Mouse (Mus musculus) spleen, postnatal 0 days (tissue): Measurements from ENCODE around the gene Pafah1b1. TPM values are rescaled to one million over a fixed set of nuclear protein-coding genes. Genes with fewer than 3 reads are reported as not detected.

Experiments
- polyA plus RNA-seq: library from polyadenylated mRNA; unstranded; fragments of >200 nt; fragmentation: Nextera tagmentation; extraction: Ambion mirVana; gene quantifications from 2 replicates; pipeline ENCODE4 v1.2.1, GENCODE M21; 2015

Pafah1b1 gene
- polyA plus RNA-seq, result 46.9 and 51.4 TPM in 2 replicates

DNA sequence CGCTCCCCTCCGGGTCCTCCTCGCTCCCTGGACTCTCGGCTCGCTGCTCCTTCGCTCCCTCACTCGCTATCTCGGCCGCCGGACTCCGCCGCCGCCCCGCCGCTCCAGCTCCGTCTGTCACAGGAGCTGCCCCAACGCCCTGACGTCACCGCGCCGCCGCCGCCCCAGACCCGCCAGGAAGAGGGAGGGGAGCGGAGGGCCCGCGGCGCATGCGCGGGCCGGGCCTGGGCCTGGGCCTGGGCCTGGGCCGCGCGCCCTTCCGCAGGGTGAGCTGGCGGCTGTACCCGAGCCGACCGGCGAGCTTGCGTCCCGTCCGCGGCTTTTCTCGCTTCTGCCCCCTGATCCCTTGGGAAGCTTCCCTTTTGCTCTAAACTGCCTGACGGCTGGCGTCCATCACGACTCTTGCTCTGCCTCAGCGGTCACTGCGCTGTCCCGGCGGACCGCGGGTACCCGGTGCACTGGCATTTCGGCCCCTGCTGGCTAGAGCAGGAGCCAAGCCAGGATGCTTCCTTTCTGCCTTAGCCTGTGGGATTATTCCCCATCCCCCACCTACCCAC lies at the start of gene Pafah1b1:
TSS of gene Pafah1b1 (minus strand) at position 436 of the 557 bp plus-strand sequence.

DNA sequence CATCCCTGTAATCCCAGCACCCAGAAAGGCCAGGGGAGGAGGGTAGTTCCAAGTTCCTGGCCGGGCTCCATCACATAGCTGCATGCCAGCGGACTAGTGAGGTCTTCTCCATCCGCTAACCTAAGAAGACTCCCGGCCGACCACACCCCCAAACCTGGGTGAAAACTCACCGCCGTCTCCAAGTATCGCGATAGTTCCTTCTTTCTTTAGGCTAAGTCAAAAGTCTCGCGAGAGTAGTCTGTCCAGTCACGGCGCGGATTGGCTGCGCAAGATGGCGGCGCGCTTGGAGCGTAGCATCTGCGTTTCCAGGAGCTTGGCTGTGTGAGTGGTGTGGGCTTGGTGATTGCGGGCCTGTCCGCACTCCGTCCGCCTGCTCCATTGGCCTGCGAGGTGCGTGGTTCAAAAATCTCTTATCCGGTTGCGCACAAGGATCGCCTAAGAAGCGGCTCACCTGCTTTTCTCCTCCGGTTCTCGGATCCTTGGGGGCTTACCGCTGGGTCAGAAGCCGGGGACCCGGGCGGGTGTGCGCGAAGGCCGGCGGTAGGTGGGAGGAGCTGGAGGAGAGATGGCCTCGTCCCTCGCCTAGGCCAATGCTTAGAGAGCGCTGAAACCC lies 46.2 kb upstream of the Pafah1b1 start, which contains the start of gene Mettl16:
TSS of gene Mettl16 (plus strand) at position 236 of the 613 bp plus-strand sequence.

DNA sequence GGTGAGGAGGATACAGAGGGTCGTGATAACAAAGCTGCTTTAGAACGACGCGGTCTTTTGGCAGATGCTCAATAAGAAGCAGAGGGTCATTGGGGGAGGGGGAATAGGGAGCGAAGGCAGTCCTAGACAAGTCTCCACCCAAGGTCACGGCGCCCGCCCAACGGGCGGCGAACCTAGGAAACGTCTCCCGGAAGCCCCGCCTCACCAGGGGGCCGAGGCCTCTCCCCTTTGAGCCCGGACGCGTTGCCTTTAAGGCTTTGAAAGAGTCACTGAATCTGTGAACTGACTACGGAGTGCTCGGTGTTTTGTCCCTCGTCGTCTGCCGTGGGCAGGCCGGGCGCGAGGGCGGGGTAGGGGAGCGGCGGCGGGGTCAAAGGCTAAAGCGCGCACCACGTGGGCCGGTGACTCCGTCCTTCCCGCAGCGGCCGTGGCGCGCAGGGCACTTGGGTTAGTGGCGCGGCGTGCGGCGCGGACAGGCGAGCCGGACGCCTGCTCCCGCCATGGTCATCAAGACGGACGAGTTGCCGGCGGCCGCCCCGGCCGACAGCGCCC lies 75.3 kb downstream of the Pafah1b1 start, which contains the start of gene Cluh:
TSS of gene Cluh (plus strand) at position 401 of the 552 bp plus-strand sequence.

Other genes starting within 250 kb of the Pafah1b1 start
- gene Rap1gap2, start 113.8 kb downstream of the Pafah1b1 start, polyA plus RNA-seq, result 3.2 and 4.5 TPM in 2 replicates
- 4.4 and 5.0 TPM in 2 replicates for gene Ccdc92b, start 105.1 kb downstream of the Pafah1b1 start, polyA plus RNA-seq
- gene Cluh, start 75.2 kb downstream of the Pafah1b1 start, polyA plus RNA-seq, result 11.7 and 12.5 TPM in 2 replicates
- 22.0 and 24.6 TPM in 2 replicates for gene Mettl16, start 46.2 kb upstream of the Pafah1b1 start, polyA plus RNA-seq
- gene Mnt, start 106.2 kb upstream of the Pafah1b1 start, polyA plus RNA-seq, result 3.3 TPM in 2 replicates
- gene Sgsm2, start 172.4 kb upstream of the Pafah1b1 start, polyA plus RNA-seq, result 1.3 and 1.9 TPM in 2 replicates
- gene Tsr1, start 173.4 kb upstream of the Pafah1b1 start, polyA plus RNA-seq, result 22.5 and 23.3 TPM in 2 replicates
- gene Smg6, start 201.2 kb upstream of the Pafah1b1 start, polyA plus RNA-seq, result 9.2 and 10.1 TPM in 2 replicates
- gene Srr, start 201.3 kb upstream of the Pafah1b1 start, polyA plus RNA-seq, result 4.8 and 5.9 TPM in 2 replicates